Mouse (Mus musculus) liver, embryonic 11.5 days (tissue): ENCODE data around the gene Rapgef3. TPM values are rescaled to one million over a fixed set of nuclear protein-coding genes. Genes with fewer than 3 reads are reported as not detected.
A peak's percentile ranks its signal among the peaks of the same experiment; 100 is the strongest.

ENCODE experiments used
- ATAC-seq: fragments of 200-750 bp; cut with Nextera tagmentation; replicated peaks from 2 replicates; pipeline ENCODE4 v1.8.0; 2017; ENCODE audit warnings: moderate number of reproducible peaks, mild to moderate bottlenecking, moderate TSS enrichment, moderate library complexity; ENCODE audit not compliant: low FRiP score
- DNase-seq: peaks from one replicate; pipeline ENCODE4 v3.0.0-alpha.2; 2017; ENCODE audit warnings: low spot score
- H3K27ac ChIP-seq: fragments of 300-500 bp; sonication (generic); 2 replicates; pipeline ENCODE4 v1.5.1; 2014; ENCODE audit warnings: mild to moderate bottlenecking, low read depth, low read length, control low read depth
- H3K27me3 ChIP-seq: fragments of 300-500 bp; sonication (generic); replicated peaks from 2 replicates; pipeline ENCODE4 v1.6.1; 2014; ENCODE audit warnings: low read length, mixed read lengths; ENCODE audit not compliant: control insufficient read depth, insufficient read depth
- H3K36me3 ChIP-seq: fragments of 300-500 bp; sonication (generic); 2 replicates; pipeline ENCODE4 v1.6.1; 2014; ENCODE audit warnings: mild to moderate bottlenecking, low read length, moderate library complexity, mixed read lengths; ENCODE audit not compliant: control insufficient read depth, insufficient read depth
- H3K4me1 ChIP-seq: fragments of 300-500 bp; sonication (generic); replicated peaks from 2 replicates; pipeline ENCODE4 v1.6.1; 2014; ENCODE audit warnings: low read length, mixed read lengths; ENCODE audit not compliant: control insufficient read depth, insufficient read depth
- H3K4me2 ChIP-seq: fragments of 300-500 bp; sonication (generic); 2 replicates; pipeline ENCODE4 v1.6.1; 2014; ENCODE audit warnings: mild to moderate bottlenecking, control low read depth, moderate library complexity
- H3K4me3 ChIP-seq: fragments of 300-500 bp; sonication (generic); 2 replicates; pipeline ENCODE4 v1.5.1; 2014; ENCODE audit warnings: low read depth, low read length, control low read depth
- H3K9ac ChIP-seq: fragments of 300-500 bp; sonication (generic); 2 replicates; pipeline ENCODE4 v1.6.1; 2014; ENCODE audit warnings: low read depth, low read length, control low read depth
- H3K9me3 ChIP-seq: fragments of 300-500 bp; sonication (generic); 2 replicates; pipeline ENCODE4 v1.6.1; 2016; ENCODE audit warnings: low read length, inconsistent platforms, mixed read lengths; ENCODE audit not compliant: control insufficient read depth
- WGBS: fragments of 180-500 bp; shearing (Covaris S2); extraction: QIAGEN DNeasy Blood & Tissue Kit; methylation state at CpG from one replicate; pipeline ENCODE4 v1.1.7; 2014; 5-methylcytosine and 5-hydroxymethylcytosine counted together
- polyA plus RNA-seq: library from polyadenylated mRNA; unstranded; fragments of >200 nt; fragmentation: Nextera tagmentation; extraction: Ambion mirVana; gene quantifications from 2 replicates; pipeline ENCODE4 v1.2.1, GENCODE M21; 2014

Rapgef3 gene
- polyA plus RNA-seq, 1 experiment from 2014 or later: 4.1 TPM

- H3K36me3 ChIP-seq: peaks cover 25% of the 10 kb centered on the region
- no peak overlapping the region for H3K27ac ChIP-seq
- H3K9me3 ChIP-seq: no peaks in the 10 kb centered on the region
- H3K9ac ChIP-seq: no peak overlapping the region
- WGBS: 91% methylated on average over 5 of the region's 5 CpGs
- no peaks in the 10 kb centered on the region for H3K27me3 ChIP-seq
- ATAC-seq (no peak), DNase-seq (no peak)
- H3K4me3 ChIP-seq: no peak overlapping the region
- H3K4me1 ChIP-seq: peaks cover 15% of the 10 kb centered on the region
- H3K4me2 ChIP-seq: no peak overlapping the region
Observed at GRCm38 (mm10) chr15:97810399-97810798, 42.6 kb upstream of the Rapgef3 start.

GRCm38 (mm10) chr15:97809942-97810341, 42.2 kb upstream of the Rapgef3 start:
- H3K9me3 ChIP-seq: no peaks in the 10 kb centered on the region
- no peaks in the 10 kb centered on the region for H3K27me3 ChIP-seq
- no peak overlapping the region for H3K4me2 ChIP-seq
- H3K27ac ChIP-seq: no peak overlapping the region
- WGBS: 87% methylated on average over 5 of the region's 5 CpGs
- no peak overlapping the region for H3K9ac ChIP-seq
- H3K4me1 ChIP-seq: peaks cover 11% of the 10 kb centered on the region
- peaks cover 25% of the 10 kb centered on the region for H3K36me3 ChIP-seq
- DNase-seq (no peak), ATAC-seq (no peak)
- H3K4me3 ChIP-seq: no peak overlapping the region

DNA sequence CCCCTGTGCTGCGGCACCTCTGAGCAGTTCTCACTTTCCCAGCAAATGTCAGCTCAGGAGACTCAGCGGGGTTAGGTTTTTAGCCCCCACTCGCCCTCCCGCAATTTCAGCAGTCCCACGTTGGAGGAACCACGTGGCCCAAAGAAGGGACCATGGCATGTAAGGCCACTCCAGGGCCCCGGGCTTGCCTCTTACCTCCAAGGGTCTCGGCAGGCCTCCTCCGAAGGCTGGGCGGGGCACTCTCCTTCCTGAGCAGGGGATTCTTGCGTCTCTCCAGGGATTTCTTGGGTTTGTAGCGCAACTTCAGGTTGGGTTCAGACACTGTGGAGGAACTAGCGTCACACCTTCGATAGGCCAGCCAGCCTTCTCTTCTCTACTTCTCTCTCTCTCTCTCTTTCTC, 41.4 kb upstream of the Rapgef3 start:
- no peak overlapping the region for H3K9ac ChIP-seq
- no peaks in the 10 kb centered on the region for H3K9me3 ChIP-seq
- peaks cover 4% of the 10 kb centered on the region for H3K4me1 ChIP-seq
- no peak overlapping the region for H3K4me3 ChIP-seq
- WGBS: 88% methylated on average over 14 of the region's 14 CpGs
- H3K36me3 ChIP-seq: peaks cover 25% of the 10 kb centered on the region
- no peak overlapping the region for H3K27ac ChIP-seq
- ATAC-seq: no peak
- no peak for DNase-seq
- no peaks in the 10 kb centered on the region for H3K27me3 ChIP-seq
- H3K4me2 ChIP-seq: no peak overlapping the region

- ATAC-seq (no peak), DNase-seq (no peak)
- H3K4me3 ChIP-seq: no peak overlapping the region
- H3K4me1 ChIP-seq: no peaks in the 10 kb centered on the region; the same call in none of the 2 replicates
- H3K9me3 ChIP-seq: no peaks in the 10 kb centered on the region
- H3K27ac ChIP-seq: no peak overlapping the region
- H3K27me3 ChIP-seq: no peaks in the 10 kb centered on the region
- H3K36me3 ChIP-seq: peaks cover 25% of the 10 kb centered on the region
- H3K4me2 ChIP-seq: no peak overlapping the region
- H3K9ac ChIP-seq: no peak overlapping the region
- WGBS: 86% methylated on average over 14 of the region's 14 CpGs
Observed at GRCm38 (mm10) chr15:97808532-97808931, 40.8 kb upstream of the Rapgef3 start.

GRCm38 (mm10) chr15:97807867-97808266, 40.1 kb upstream of the Rapgef3 start:
- no peak overlapping the region for H3K9ac ChIP-seq
- no peak overlapping the region for H3K27ac ChIP-seq
- H3K27me3 ChIP-seq: no peaks in the 10 kb centered on the region
- 81% methylated on average over 12 of the region's 12 CpGs for WGBS
- DNase-seq: no peak
- H3K4me3 ChIP-seq: no peak overlapping the region
- H3K4me2 ChIP-seq: no peak overlapping the region
- H3K36me3 ChIP-seq: peaks cover 25% of the 10 kb centered on the region
- no peak for ATAC-seq
- H3K9me3 ChIP-seq: no peaks in the 10 kb centered on the region
- no peaks in the 10 kb centered on the region; the same call in none of the 2 replicates for H3K4me1 ChIP-seq

GRCm38 (mm10) chr15:97802575-97802974, 34.8 kb upstream of the Rapgef3 start:
- H3K9me3 ChIP-seq: no peaks in the 10 kb centered on the region
- H3K4me1 ChIP-seq: no peaks in the 10 kb centered on the region; the same call in 1 of the 2 replicates
- H3K27me3 ChIP-seq: no peaks in the 10 kb centered on the region
- no peak overlapping the region for H3K9ac ChIP-seq
- 57% methylated on average over 13 of the region's 13 CpGs for WGBS
- H3K4me3 ChIP-seq: no peak overlapping the region
- DNase-seq (no peak), ATAC-seq (no peak)
- peak overlapping the region; percentile 4; the same call in 1 of the 2 replicates for H3K4me2 ChIP-seq
- H3K27ac ChIP-seq: no peak overlapping the region
- peaks cover 24% of the 10 kb centered on the region; the same call in 1 of the 2 replicates for H3K36me3 ChIP-seq

GRCm38 (mm10) chr15:97801811-97802210, 34.0 kb upstream of the Rapgef3 start:
- Histone ChIP-seq H3K4me1 (no peaks in the 10 kb centered on the region; the same call in 1 of the 2 replicates), H3K9ac (no peak overlapping the region), H3K9me3 (no peaks in the 10 kb centered on the region), H3K27ac (no peak overlapping the region), H3K4me2 (no peak overlapping the region), H3K36me3 (peaks cover 27% of the 10 kb centered on the region; the same call in 1 of the 2 replicates), H3K4me3 (no peak overlapping the region), H3K27me3 (no peaks in the 10 kb centered on the region)
- ATAC-seq: no peak
- DNase-seq: no peak
- 78% methylated on average over 7 of the region's 7 CpGs for WGBS

DNA sequence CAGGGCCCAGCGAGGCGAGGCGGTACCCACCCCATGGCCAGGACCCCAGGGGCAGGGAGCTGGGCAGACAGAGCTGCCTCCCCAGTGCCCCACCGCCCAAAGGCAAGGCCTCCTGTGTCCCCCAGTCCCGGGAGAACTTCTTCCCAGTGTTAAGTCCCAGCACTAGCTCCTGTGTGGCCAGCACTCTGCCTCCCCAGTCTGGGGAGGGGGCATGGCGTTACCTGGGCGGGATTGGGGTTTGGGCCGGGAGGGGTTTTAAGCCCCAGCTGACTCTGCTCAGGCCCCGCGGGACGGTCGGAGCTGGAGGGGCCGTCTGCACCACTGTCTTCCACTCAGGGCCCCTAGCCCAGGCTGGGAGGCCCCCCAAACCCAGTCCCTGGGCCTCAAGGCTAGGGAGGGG, 33.1 kb upstream of the Rapgef3 start:
- no peak overlapping the region for H3K4me2 ChIP-seq
- H3K27ac ChIP-seq: no peak overlapping the region
- no peaks in the 10 kb centered on the region; the same call in 1 of the 2 replicates for H3K4me1 ChIP-seq
- ATAC-seq (no peak), DNase-seq (no peak)
- 91% methylated on average over 13 of the region's 13 CpGs for WGBS
- H3K9ac ChIP-seq: no peak overlapping the region
- peaks cover 24% of the 10 kb centered on the region for H3K36me3 ChIP-seq
- no peaks in the 10 kb centered on the region for H3K9me3 ChIP-seq
- H3K4me3 ChIP-seq: no peak overlapping the region
- H3K27me3 ChIP-seq: no peaks in the 10 kb centered on the region

GRCm38 (mm10) chr15:97799446-97799845, 31.7 kb upstream of the Rapgef3 start:
- H3K4me1 ChIP-seq: no peaks in the 10 kb centered on the region; the same call in 1 of the 2 replicates
- H3K36me3 ChIP-seq: peaks cover 31% of the 10 kb centered on the region
- ATAC-seq: no peak
- no peaks in the 10 kb centered on the region for H3K27me3 ChIP-seq
- 91% methylated on average over 11 of the region's 11 CpGs for WGBS
- no peak overlapping the region for H3K4me3 ChIP-seq
- H3K27ac ChIP-seq: no peak overlapping the region
- no peaks in the 10 kb centered on the region for H3K9me3 ChIP-seq
- no peak overlapping the region for H3K4me2 ChIP-seq
- no peak overlapping the region for H3K9ac ChIP-seq
- DNase-seq: no peak
